Mouse (Mus musculus) bone marrow macrophage, adult 2 months (primary cell): Measurements from ENCODE around the gene Acot7.

Experiments
- CTCF ChIP-seq: IDR thresholded peaks from 2 replicates; pipeline ENCODE4 v1.5.1; 2012; ENCODE audit warnings: low read depth, mild to moderate bottlenecking, low read length, moderate library complexity
- POLR2A ChIP-seq: IDR thresholded peaks from 2 replicates; pipeline ENCODE4 v1.6.1; 2012; ENCODE audit warnings: mild to moderate bottlenecking, low read depth, low read length, borderline replicate concordance

DNA sequence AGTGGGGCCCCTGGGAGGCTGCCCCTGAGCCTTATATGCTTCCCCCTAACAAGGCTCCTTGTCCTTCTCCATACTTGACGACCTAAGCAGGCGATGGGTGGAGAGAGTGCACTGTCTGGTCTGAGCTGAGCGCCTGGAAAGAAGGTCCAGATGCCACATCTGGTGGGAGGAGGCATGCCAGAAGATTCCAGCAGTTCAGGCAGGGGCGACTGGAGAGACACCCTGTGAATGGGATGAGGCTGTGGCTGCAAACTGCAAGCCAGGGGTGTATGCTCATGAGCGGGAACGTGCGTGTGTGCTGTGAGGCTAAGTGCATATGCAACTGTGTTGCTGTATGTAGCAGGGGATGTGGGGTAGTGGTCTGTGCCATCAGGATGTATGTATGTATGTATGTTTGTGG, 94.1 kb downstream of the Acot7 start:
- TF ChIP-seq CTCF (no peak), POLR2A (no peak)
